Mouse (Mus musculus) adipocyte (in vitro differentiated cells): ENCODE results near the gene Gzmn.
"Not testable (repeated sequence)": the region's sequence is repeated elsewhere in the genome, so short reads cannot be mapped to it uniquely, and the experiment has no call there.

Experiments used
- DNase-seq: peaks from one replicate; pipeline ENCODE4 v3.0.0-alpha.2; 2016; ENCODE audit warnings: low spot score

Gzmn gene

GRCm38 (mm10) chr14:56174499-56174898, at the start of gene Gzmn:
Gene Gzmn (minus strand): TSS chr14:56174599.
- no peak for DNase-seq

GRCm38 (mm10) chr14:56211317-56211716, 36.9 kb upstream of the Gzmn start, which contains the start of gene Gzmf:
Gene Gzmf (minus strand): TSS chr14:56211417.
- no peak for DNase-seq

- no peak for DNase-seq
These were observed 31.2 kb upstream of the Gzmn start for GRCm38 (mm10) chr14:56205613-56206012.

- DNase-seq, result peak; percentile 24
These were observed 30.6 kb upstream of the Gzmn start for GRCm38 (mm10) chr14:56205021-56205420.

- DNase-seq, result peak; percentile 30
These were observed 29.6 kb upstream of the Gzmn start for GRCm38 (mm10) chr14:56203975-56204374.

GRCm38 (mm10) chr14:56186946-56187345, 12.5 kb upstream of the Gzmn start:
- DNase-seq, result no peak

GRCm38 (mm10) chr14:56186521-56186920, 12.1 kb upstream of the Gzmn start:
- no peak for DNase-seq

- DNase-seq, result not testable (repeated sequence)
These were observed 3.3 kb upstream of the Gzmn start for GRCm38 (mm10) chr14:56177651-56178050.

GRCm38 (mm10) chr14:56173396-56173795, 1.0 kb downstream of the Gzmn start:
- no peak for DNase-seq

- DNase-seq, result no peak
These were observed 1.7 kb downstream of the Gzmn start for GRCm38 (mm10) chr14:56172744-56173143.

GRCm38 (mm10) chr14:56168009-56168408, 6.4 kb downstream of the Gzmn start:
- no peak for DNase-seq

GRCm38 (mm10) chr14:56162109-56162508, 12.3 kb downstream of the Gzmn start:
- DNase-seq, result no peak

GRCm38 (mm10) chr14:56159479-56159878, 14.9 kb downstream of the Gzmn start, which contains the start of gene Gzmg:
Gene Gzmg (minus strand): TSS chr14:56159579.
- DNase-seq, result not testable (repeated sequence)

GRCm38 (mm10) chr14:56155340-56155739, 19.1 kb downstream of the Gzmn start:
- no peak for DNase-seq

- not testable (repeated sequence) for DNase-seq
These were observed 40.7 kb downstream of the Gzmn start for GRCm38 (mm10) chr14:56133675-56134074.

GRCm38 (mm10) chr14:56132508-56132907, 41.9 kb downstream of the Gzmn start, which contains the start of gene Gzmd:
Gene Gzmd (minus strand): TSS chr14:56132608.
- DNase-seq, result not testable (repeated sequence)

- DNase-seq, result no peak
These were observed 46.1 kb downstream of the Gzmn start for GRCm38 (mm10) chr14:56128341-56128740.

- no peak for DNase-seq
These were observed 50.9 kb downstream of the Gzmn start for GRCm38 (mm10) chr14:56123516-56123915.

GRCm38 (mm10) chr14:56120525-56120924, 53.9 kb downstream of the Gzmn start, which contains the start of gene Gzme:
Gene Gzme (minus strand): TSS chr14:56120625.
- DNase-seq, result no peak
